Mouse (Mus musculus) lung, embryonic 15.5 days (tissue): ENCODE data around the gene Eef1akmt2. TPM values are rescaled to one million over a fixed set of nuclear protein-coding genes. Genes with fewer than 3 reads are reported as not detected.
A peak's percentile ranks its signal among the peaks of the same experiment; 100 is the strongest.

Source experiments
- ATAC-seq: fragments of 200-750 bp; cut with Nextera tagmentation; 2 replicates; pipeline ENCODE4 v1.8.0; 2017; ENCODE audit warnings: moderate number of reproducible peaks, borderline replicate concordance; ENCODE audit not compliant: low FRiP score, low TSS enrichment; ENCODE audit errors: extremely low read depth
- H3K27ac ChIP-seq: fragments of 300-500 bp; sonication (generic); 2 replicates; pipeline ENCODE4 v1.5.1; 2015; ENCODE audit warnings: moderate library complexity, mild to moderate bottlenecking, inconsistent platforms
- H3K27me3 ChIP-seq: fragments of 300-500 bp; sonication (generic); 2 replicates; pipeline ENCODE4 v1.6.1; 2015; ENCODE audit warnings: inconsistent platforms
- H3K36me3 ChIP-seq: fragments of 300-500 bp; sonication (generic); 2 replicates; pipeline ENCODE4 v1.6.1; 2015; ENCODE audit warnings: inconsistent platforms
- H3K4me1 ChIP-seq: fragments of 300-500 bp; sonication (generic); 2 replicates; pipeline ENCODE4 v1.6.1; 2015; ENCODE audit warnings: inconsistent platforms
- H3K4me2 ChIP-seq: fragments of 300-500 bp; sonication (generic); 2 replicates; pipeline ENCODE4 v1.6.1; 2015; ENCODE audit warnings: inconsistent platforms, mild to moderate bottlenecking, moderate library complexity
- H3K4me3 ChIP-seq: fragments of 300-500 bp; sonication (generic); 2 replicates; pipeline ENCODE4 v1.5.1; 2015; ENCODE audit warnings: mild to moderate bottlenecking, inconsistent platforms
- H3K9ac ChIP-seq: fragments of 300-500 bp; sonication (generic); 2 replicates; pipeline ENCODE4 v1.6.1; 2015; ENCODE audit warnings: inconsistent platforms
- H3K9me3 ChIP-seq: fragments of 300-500 bp; sonication (generic); 2 replicates; pipeline ENCODE4 v1.6.1; 2016; ENCODE audit warnings: inconsistent platforms
- WGBS: fragments of 180-500 bp; shearing (Covaris S2); methylation state at CpG from one replicate; pipeline ENCODE4 v1.1.7; 2015; 5-methylcytosine and 5-hydroxymethylcytosine counted together
- polyA plus RNA-seq: library from polyadenylated mRNA; unstranded; fragments of >200 nt; fragmentation: Nextera tagmentation; extraction: Ambion mirVana; gene quantifications from 2 replicates; pipeline ENCODE4 v1.2.1, GENCODE M21; 2015

Eef1akmt2 gene
- polyA plus RNA-seq, 1 experiment from 2014 or later, result 59.6 TPM

- Histone ChIP-seq H3K36me3 (peaks cover 3% of the 10 kb centered on the region; the same call in 1 of the 2 replicates), H3K9me3 (no peaks in the 10 kb centered on the region), H3K4me1 (no peaks in the 10 kb centered on the region), H3K27ac (no peak overlapping the region), H3K4me2 (no peak overlapping the region), H3K4me3 (no peak overlapping the region), H3K27me3 (no peaks in the 10 kb centered on the region), H3K9ac (no peak overlapping the region)
- ATAC-seq, result no peak
- 96% methylated on average over 8 of the region's 8 CpGs for WGBS
These were observed 37.2 kb upstream of the Eef1akmt2 start for GRCm38 (mm10) chr7:132889691-132890090.

DNA sequence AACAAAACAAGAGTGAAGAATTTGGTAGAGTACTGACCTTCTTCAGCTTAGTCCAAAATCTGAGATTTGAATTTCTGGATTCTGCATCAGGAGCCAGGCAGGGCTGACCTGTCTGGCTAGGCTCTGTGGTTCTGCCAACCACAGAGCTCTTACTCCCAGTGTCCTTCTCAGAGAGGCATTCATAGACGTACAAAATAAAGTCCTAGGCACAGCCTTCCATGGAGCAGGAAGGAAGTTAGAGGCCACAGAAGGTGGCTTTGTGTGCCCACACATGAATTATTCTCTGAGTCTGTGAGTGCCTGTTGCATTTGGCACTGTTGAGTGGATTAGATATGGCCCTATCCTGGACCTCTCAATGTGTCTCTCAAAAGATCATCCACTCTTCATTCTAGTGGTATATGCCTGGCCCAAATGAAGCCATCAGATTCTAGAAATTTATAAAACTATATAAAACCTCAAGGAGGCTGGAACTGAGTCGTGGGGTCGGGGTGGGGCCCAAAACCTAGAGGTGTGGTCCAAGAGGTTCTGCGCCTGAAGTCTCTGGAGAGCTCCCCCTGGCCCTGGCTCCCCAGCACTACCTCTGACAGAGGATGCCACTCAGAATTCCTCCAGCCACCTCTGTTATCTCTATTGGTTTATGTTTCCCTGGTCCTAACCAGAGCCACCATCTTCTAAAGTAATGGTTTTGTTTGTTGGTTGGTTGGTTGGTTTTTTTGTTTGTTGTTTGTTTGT lies 36.2 kb upstream of the Eef1akmt2 start:
- H3K4me1 ChIP-seq, result no peaks in the 10 kb centered on the region
- no peak for ATAC-seq
- no peak overlapping the region for H3K27ac ChIP-seq
- no peak overlapping the region for H3K4me2 ChIP-seq
- H3K36me3 ChIP-seq, result peaks cover 13% of the 10 kb centered on the region
- 58% methylated on average over 4 of the region's 4 CpGs for WGBS
- H3K9ac ChIP-seq, result no peak overlapping the region
- H3K27me3 ChIP-seq, result no peaks in the 10 kb centered on the region
- H3K9me3 ChIP-seq, result no peaks in the 10 kb centered on the region
- no peak overlapping the region for H3K4me3 ChIP-seq

- no peak overlapping the region for H3K4me3 ChIP-seq
- 42% methylated on average over 3 of the region's 3 CpGs for WGBS
- no peaks in the 10 kb centered on the region for H3K27me3 ChIP-seq
- no peak overlapping the region for H3K4me2 ChIP-seq
- H3K9me3 ChIP-seq, result no peaks in the 10 kb centered on the region
- no peak overlapping the region for H3K9ac ChIP-seq
- no peaks in the 10 kb centered on the region for H3K4me1 ChIP-seq
- no peak overlapping the region for H3K27ac ChIP-seq
- no peak for ATAC-seq
- H3K36me3 ChIP-seq, result peaks cover 20% of the 10 kb centered on the region
These were observed 35.6 kb upstream of the Eef1akmt2 start for GRCm38 (mm10) chr7:132888052-132888451.

DNA sequence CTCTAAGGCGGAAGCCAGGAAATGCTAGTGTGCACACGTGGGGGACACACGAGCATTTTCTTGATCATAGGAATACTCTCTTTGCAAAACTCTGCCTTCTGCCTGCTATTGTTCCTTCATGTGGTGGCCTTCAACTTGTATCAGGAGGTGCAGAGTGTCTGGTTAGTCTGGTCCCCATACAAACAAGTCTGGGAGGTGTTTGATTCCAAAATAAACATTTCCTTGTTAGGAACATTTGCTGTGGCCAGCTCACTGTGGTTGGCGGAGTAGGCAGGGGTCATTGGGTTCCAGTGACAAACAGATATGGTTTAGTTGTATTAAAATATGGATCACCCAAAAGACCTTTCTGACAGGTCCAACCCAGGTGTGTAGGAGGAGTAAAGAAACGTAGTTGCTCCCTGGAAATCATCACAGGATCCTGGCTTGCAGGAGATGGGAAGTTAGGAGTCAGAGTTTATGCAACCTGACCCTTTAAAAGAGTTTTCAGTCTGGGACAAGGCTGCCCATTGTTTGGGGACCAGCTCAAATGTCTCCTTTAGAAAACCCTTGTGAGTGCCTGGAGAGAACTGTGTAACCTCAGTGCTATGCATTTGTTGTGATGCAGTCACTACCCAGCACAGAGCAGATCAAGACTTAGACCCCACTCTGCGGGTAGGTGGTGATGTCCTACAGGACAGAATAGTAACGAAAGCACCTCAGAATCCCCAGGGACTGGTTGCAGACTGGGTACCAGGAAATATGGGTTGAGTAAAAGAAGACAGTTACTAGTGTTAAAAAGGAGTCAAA lies 34.7 kb upstream of the Eef1akmt2 start:
- WGBS, result 46% methylated on average over 7 of the region's 7 CpGs
- H3K27me3 ChIP-seq, result no peaks in the 10 kb centered on the region
- no peak overlapping the region for H3K4me3 ChIP-seq
- H3K4me2 ChIP-seq, result no peak overlapping the region
- H3K4me1 ChIP-seq, result no peaks in the 10 kb centered on the region
- H3K27ac ChIP-seq, result 0 out of 2 replicates have a peak overlapping the region, but pooled peaks have one; percentile 30
- H3K36me3 ChIP-seq, result peaks cover 28% of the 10 kb centered on the region
- H3K9me3 ChIP-seq, result no peaks in the 10 kb centered on the region
- no peak for ATAC-seq
- H3K9ac ChIP-seq, result no peak overlapping the region

DNA sequence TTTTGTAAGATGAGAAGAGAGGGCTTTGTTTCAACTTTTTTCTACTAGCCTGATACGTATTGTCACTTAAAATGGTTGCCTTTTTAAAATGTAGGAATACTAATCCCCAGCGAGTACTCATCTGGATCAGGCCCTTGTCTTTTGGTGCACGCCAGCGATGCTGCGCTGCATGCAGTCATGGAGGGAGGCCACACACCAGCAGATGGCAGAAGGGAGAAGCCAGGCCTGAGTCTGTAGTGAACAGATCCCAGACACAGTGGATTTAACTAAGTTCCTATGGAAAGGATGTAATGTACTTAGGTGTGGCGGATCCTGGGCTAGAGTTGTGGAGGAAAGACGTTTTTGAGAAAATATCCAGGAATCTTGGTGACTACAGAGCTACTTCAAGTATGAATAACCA lies 31.6 kb upstream of the Eef1akmt2 start:
- Histone ChIP-seq H3K27ac (no peak overlapping the region), H3K4me2 (no peak overlapping the region), H3K9me3 (no peaks in the 10 kb centered on the region), H3K4me3 (no peak overlapping the region), H3K36me3 (peaks cover 57% of the 10 kb centered on the region), H3K27me3 (no peaks in the 10 kb centered on the region), H3K4me1 (no peaks in the 10 kb centered on the region), H3K9ac (no peak overlapping the region)
- WGBS, result 91% methylated on average over 7 of the region's 7 CpGs
- no peak for ATAC-seq

DNA sequence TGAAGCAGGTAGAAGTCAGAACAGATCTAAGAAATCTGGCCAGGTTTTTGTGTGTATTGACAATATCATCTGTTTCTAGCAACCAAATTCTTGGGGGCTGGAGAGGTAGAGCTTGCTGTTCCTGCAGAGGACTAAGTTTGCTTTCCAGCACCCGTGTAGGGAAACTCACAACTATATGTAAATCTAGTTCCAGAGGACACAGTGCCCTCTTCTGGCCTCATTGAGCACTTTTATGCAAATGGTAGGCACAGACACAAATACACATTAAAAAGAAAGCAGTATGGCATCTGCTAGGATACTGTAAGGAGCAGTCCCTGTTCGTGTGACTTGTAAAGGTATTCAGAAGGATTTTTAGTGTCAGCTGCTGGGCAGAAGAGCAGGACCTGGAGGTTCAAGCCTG lies 29.9 kb upstream of the Eef1akmt2 start:
- Histone ChIP-seq H3K27me3 (no peaks in the 10 kb centered on the region), H3K4me1 (no peaks in the 10 kb centered on the region), H3K4me3 (no peak overlapping the region), H3K9me3 (no peaks in the 10 kb centered on the region), H3K4me2 (no peak overlapping the region), H3K36me3 (peaks cover 70% of the 10 kb centered on the region), H3K27ac (no peak overlapping the region), H3K9ac (no peak overlapping the region)
- no peak for ATAC-seq
- 68% methylated on average over 2 of the region's 2 CpGs for WGBS

DNA sequence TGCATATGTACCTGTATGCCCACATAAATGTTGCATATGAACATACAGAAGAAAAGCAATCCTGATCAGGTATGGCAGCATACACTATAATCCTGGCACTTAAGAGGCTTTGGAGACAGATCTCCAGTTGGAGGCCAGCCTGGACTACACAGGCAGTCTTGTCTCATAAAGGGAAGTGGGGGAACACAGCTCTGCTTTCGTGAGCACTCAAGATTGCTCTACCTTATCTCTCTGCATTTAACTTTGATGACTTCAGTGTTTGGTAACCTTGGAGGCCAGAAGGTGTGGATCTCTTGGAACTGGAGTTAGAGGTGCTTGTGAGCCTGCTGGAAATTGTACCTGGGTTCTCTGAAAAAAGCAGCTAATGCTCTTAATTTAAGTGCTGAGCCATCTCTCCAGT lies 27.8 kb upstream of the Eef1akmt2 start:
- ATAC-seq, result no peak
- no peak overlapping the region for H3K4me2 ChIP-seq
- no peak overlapping the region for H3K9ac ChIP-seq
- no peaks in the 10 kb centered on the region for H3K9me3 ChIP-seq
- H3K4me3 ChIP-seq, result no peak overlapping the region
- H3K27me3 ChIP-seq, result no peaks in the 10 kb centered on the region
- H3K27ac ChIP-seq, result no peak overlapping the region
- WGBS, result 77% methylated on average over 1 of the region's 1 CpGs
- no peaks in the 10 kb centered on the region for H3K4me1 ChIP-seq
- peaks cover 91% of the 10 kb centered on the region for H3K36me3 ChIP-seq

GRCm38 (mm10) chr7:132875391-132876086 lies 23.1 kb upstream of the Eef1akmt2 start:
- Histone ChIP-seq H3K4me3 (no peak overlapping the region), H3K4me2 (no peak overlapping the region), H3K36me3 (peaks cover 90% of the 10 kb centered on the region), H3K27me3 (no peaks in the 10 kb centered on the region), H3K9me3 (no peaks in the 10 kb centered on the region), H3K27ac (no peak overlapping the region), H3K4me1 (no peaks in the 10 kb centered on the region), H3K9ac (no peak overlapping the region)
- 91% methylated on average over 2 of the region's 2 CpGs for WGBS
- ATAC-seq, result no peak

GRCm38 (mm10) chr7:132873043-132873442 lies 20.6 kb upstream of the Eef1akmt2 start:
- peaks cover 86% of the 10 kb centered on the region for H3K36me3 ChIP-seq
- no peak overlapping the region for H3K4me3 ChIP-seq
- H3K4me2 ChIP-seq, result no peak overlapping the region
- no peak overlapping the region for H3K27ac ChIP-seq
- no peaks in the 10 kb centered on the region for H3K27me3 ChIP-seq
- H3K9me3 ChIP-seq, result no peaks in the 10 kb centered on the region
- WGBS, result 99% methylated on average over 2 of the region's 2 CpGs
- ATAC-seq, result no peak
- no peak overlapping the region for H3K9ac ChIP-seq
- no peaks in the 10 kb centered on the region for H3K4me1 ChIP-seq

DNA sequence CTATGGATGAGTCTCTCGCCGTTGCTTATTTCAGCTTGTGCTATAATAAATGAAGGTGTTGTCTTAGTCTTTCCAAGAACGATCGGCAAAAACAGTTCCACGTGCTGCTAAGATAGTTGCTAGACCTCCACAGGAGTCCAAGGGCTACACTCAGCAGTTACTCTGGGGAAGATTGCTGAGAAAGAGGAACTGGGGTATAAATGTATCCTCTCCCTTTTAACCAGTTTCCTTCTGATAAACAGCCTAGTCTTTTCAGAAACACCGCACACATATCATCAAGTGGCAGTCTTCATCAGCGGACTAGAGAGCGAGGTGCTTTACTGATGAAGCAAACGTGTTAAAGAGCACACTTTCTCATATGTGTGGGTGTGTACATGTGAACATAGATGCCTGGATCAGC lies 13.8 kb upstream of the Eef1akmt2 start:
- H3K4me2 ChIP-seq, result no peak overlapping the region
- no peaks in the 10 kb centered on the region for H3K4me1 ChIP-seq
- H3K36me3 ChIP-seq, result peaks cover 54% of the 10 kb centered on the region

DNA sequence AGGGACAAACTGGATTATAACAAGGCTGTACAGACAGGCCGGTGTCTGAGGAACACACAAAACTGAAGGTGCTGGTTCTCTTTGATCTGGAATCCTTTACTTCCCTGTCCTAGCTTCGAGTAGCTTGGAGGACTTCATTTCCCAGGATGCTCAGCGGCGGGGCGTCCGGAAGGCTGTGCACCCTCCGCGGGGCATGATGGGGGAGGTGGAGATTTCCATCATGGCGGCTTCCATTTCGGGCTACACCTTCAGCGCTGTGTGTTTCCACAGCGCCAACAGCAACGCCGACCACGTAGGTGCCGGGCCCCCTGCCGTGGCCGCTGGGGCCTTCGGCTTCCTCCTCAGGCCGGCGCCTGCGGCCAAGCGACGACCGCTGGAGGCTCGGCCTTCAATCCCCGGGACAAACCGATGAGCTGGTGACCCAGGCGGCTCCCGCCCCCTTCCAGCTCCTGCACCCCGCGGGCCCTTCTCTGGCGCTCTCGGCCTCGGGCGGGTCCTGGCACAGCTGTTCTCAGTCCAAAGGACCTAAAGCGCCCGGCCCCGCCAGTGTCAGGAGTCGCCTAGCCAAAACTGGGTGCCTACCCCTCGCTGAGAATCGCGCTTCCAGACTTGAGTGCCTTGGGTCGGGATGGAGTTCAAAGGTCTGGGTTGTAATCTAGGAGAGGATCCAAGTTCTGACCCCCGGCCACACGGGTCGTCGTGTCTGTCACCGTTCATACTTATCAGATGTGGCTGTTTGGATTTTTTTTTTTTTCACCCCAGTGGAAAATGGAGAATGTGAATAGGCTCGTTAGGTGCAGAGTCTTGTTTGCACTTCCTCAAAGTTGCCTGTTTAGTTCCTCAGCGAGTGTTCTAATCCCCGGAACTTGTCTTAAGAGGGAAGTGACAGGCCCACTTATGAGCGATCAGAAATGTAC lies 6.8 kb upstream of the Eef1akmt2 start, which contains the start of gene Abraxas2:
Gene Abraxas2, plus strand, starts transcription at position 184 of the 917 bp plus-strand sequence.
- Histone ChIP-seq H3K9ac (peak within 1 kb of the TSS; percentile 86), H3K4me3 (peak within 1 kb of the TSS; percentile 85), H3K27ac (peak within 1 kb of the TSS; percentile 84), H3K4me2 (peak within 1 kb of the TSS; percentile 70), H3K36me3 (no peaks in the 10 kb centered on the region), H3K27me3 (no peaks in the 10 kb centered on the region), H3K4me1 (peaks cover 10% of the 10 kb centered on the region), H3K9me3 (no peaks in the 10 kb centered on the region)
- ATAC-seq, result peak; percentile 95
- WGBS, result under 1% methylated on average over 53 of the region's 53 CpGs

More for the DNA sequence above, 13.8 kb upstream of the Eef1akmt2 start:
- Histone ChIP-seq H3K27me3 (no peaks in the 10 kb centered on the region), H3K27ac (no peak overlapping the region), H3K9me3 (no peaks in the 10 kb centered on the region), H3K4me3 (no peak overlapping the region), H3K9ac (no peak overlapping the region)
- 93% methylated on average over 9 of the region's 9 CpGs for WGBS
- no peak for ATAC-seq
